Mouse (Mus musculus) liver, embryonic 14.5 days (tissue): ENCODE results near the gene Fzd7. TPM values are rescaled to one million over a fixed set of nuclear protein-coding genes. Genes with fewer than 3 reads are reported as not detected.

Experiments used
- ATAC-seq: fragments of 200-750 bp; cut with Nextera tagmentation; 2 replicates; pipeline ENCODE4 v1.8.0; 2017; ENCODE audit warnings: moderate number of reproducible peaks, mild to moderate bottlenecking, moderate library complexity; ENCODE audit not compliant: insufficient read depth
- DNase-seq, 3 experiments: peaks; one replicate each; pipeline ENCODE4 v3.0.0-alpha.2; 2012 to 2013; ENCODE audit warnings: low read depth in 3 of 3, low spot score in 3 of 3
- H3K27ac ChIP-seq: fragments of 300-500 bp; sonication (generic); 2 replicates; pipeline ENCODE4 v1.5.1; 2014; ENCODE audit warnings: moderate library complexity, mild to moderate bottlenecking, control low read depth, inconsistent platforms
- H3K27me3 ChIP-seq: fragments of 300-500 bp; sonication (generic); 2 replicates; pipeline ENCODE4 v1.6.1; 2014; ENCODE audit warnings: mild to moderate bottlenecking, low read length, moderate library complexity; ENCODE audit not compliant: control insufficient read depth, insufficient read depth
- H3K36me3 ChIP-seq: fragments of 300-500 bp; sonication (generic); replicated peaks from 2 replicates; pipeline ENCODE4 v1.6.1; 2014; ENCODE audit warnings: low read depth; ENCODE audit not compliant: control insufficient read depth, insufficient read depth
- H3K4me1 ChIP-seq, 2 experiments: fragments of 200-500 bp in 1 of 2; fragments of 300-500 bp in 1 of 2; sonication (generic) in 1 of 2; replicated peaks; 2 replicates each; pipeline ENCODE4 v1.6.1; 2012 to 2014; ENCODE audit warnings: antibody characterized with exemption in 1 of 2, inconsistent platforms in 1 of 2, low read length in 1 of 2; ENCODE audit not compliant: control insufficient read depth in 2 of 2, insufficient read depth in 2 of 2
- H3K4me2 ChIP-seq: fragments of 300-500 bp; sonication (generic); 2 replicates; pipeline ENCODE4 v1.6.1; 2014; ENCODE audit warnings: low read depth, mild to moderate bottlenecking, control low read depth, moderate library complexity
- H3K4me3 ChIP-seq, 2 experiments: fragments of 200-500 bp in 1 of 2; fragments of 300-500 bp in 1 of 2; sonication (generic) in 1 of 2; 2 replicates each; pipeline ENCODE4 v1.5.1; 2012 to 2014; ENCODE audit warnings: low read depth in 2 of 2, low read length in 2 of 2, mild to moderate bottlenecking in 2 of 2, control low read depth in 1 of 2, inconsistent platforms in 1 of 2, moderate library complexity in 1 of 2; ENCODE audit not compliant: insufficient read depth in 1 of 2
- H3K9ac ChIP-seq: fragments of 300-500 bp; sonication (generic); replicated peaks from 2 replicates; pipeline ENCODE4 v1.6.1; 2014; ENCODE audit warnings: mild to moderate bottlenecking, control low read depth, moderate library complexity
- H3K9me3 ChIP-seq: fragments of 300-500 bp; sonication (generic); 2 replicates; pipeline ENCODE4 v1.6.1; 2016; ENCODE audit warnings: low read length, mixed read lengths; ENCODE audit not compliant: control insufficient read depth
- CTCF ChIP-seq: IDR thresholded peaks from 2 replicates; pipeline ENCODE4 v1.5.1; 2016; ENCODE audit warnings: antibody characterized with exemption, low read depth, control low read depth
- EP300 ChIP-seq: IDR thresholded peaks from 2 replicates; pipeline ENCODE4 v1.6.1; 2016; ENCODE audit warnings: antibody characterized with exemption, low read depth
- WGBS: fragments of 180-500 bp; shearing (Covaris S2); extraction: QIAGEN DNeasy Blood & Tissue Kit; methylation state at CpG from one replicate; pipeline ENCODE4 v1.1.7; 2014; ENCODE audit not compliant: insufficient replicate concordance; 5-methylcytosine and 5-hydroxymethylcytosine counted together
- polyA plus RNA-seq, 2 experiments: library from polyadenylated mRNA; depleted of rRNA in 1 of 2; stranded (reverse) in 1 of 2; unstranded in 1 of 2; fragments of >200 nt; fragmentation: Nextera tagmentation in 1 of 2; extraction: Ambion mirVana in 1 of 2; gene quantifications; 2 replicates each; pipeline versions ENCODE4 v1.2.1 to v1.2.3; 2012 to 2014

Gene Fzd7
- polyA plus RNA-seq, 2 experiments: 1.3 to 2.4 TPM

DNA sequence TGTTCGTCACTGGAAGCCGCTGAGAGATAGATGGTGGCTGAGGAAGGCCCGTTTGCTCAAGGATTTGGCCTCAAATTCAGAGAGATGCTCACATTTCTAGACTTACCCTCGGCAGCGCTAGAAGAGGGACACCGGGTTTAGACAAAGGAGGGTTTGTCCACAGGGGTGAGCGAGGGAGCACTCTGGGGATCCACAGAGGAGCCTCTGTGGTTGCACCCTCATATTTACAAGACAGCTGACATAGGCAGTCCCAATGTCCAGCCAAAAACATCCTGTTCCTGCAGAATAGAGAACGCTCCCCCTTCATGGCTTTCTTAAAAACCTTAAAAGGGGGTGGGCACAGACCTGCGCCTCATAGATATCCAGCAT, 16.6 kb upstream of the Fzd7 start:
- Histone ChIP-seq H3K27ac (no peak overlapping the region), H3K4me3 (no peak overlapping the region), H3K4me2 (no peak overlapping the region), H3K9me3 (no peaks in the 10 kb centered on the region), H3K4me1 (no peaks in the 10 kb centered on the region), H3K27me3 (no peaks in the 10 kb centered on the region), H3K36me3 (no peaks in the 10 kb centered on the region), H3K9ac (no peak overlapping the region)
- 68% methylated on average over 9 of the region's 9 CpGs for WGBS
- no peak for TF ChIP-seq CTCF
- no peak for TF ChIP-seq EP300
- ATAC-seq (no peak), DNase-seq (no peak)

DNA sequence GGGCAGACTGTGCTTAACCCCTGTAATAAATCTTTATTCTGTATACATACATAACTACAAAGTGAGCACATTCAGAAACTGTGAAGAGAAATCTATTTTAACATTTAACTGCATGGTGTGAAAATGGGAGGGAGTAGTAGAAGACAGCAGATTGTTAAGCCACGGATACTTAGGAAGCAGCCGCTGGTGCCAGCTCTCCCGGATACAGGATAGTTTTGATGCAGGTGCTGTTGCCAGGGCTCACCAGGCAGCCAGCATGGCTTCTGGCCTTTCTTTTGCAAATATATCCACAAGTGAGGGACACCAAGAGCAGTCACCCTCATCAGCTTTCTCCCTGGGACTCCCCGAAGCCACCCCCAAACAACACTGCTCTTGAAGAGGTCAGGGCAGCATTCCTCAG, 13.1 kb upstream of the Fzd7 start:
- no peak overlapping the region for H3K4me2 ChIP-seq
- TF ChIP-seq EP300: no peak
- no peak for TF ChIP-seq CTCF
- no peaks in the 10 kb centered on the region for H3K27me3 ChIP-seq
- no peak overlapping the region for H3K9ac ChIP-seq
- H3K9me3 ChIP-seq: no peaks in the 10 kb centered on the region
- 61% methylated on average over 4 of the region's 4 CpGs for WGBS
- ATAC-seq (no peak), DNase-seq (no peak)
- no peaks in the 10 kb centered on the region for H3K36me3 ChIP-seq
- no peaks in the 10 kb centered on the region; a peak in 1 of 4 replicates for H3K4me1 ChIP-seq
- no peak overlapping the region for H3K4me3 ChIP-seq
- H3K27ac ChIP-seq: no peak overlapping the region

DNA sequence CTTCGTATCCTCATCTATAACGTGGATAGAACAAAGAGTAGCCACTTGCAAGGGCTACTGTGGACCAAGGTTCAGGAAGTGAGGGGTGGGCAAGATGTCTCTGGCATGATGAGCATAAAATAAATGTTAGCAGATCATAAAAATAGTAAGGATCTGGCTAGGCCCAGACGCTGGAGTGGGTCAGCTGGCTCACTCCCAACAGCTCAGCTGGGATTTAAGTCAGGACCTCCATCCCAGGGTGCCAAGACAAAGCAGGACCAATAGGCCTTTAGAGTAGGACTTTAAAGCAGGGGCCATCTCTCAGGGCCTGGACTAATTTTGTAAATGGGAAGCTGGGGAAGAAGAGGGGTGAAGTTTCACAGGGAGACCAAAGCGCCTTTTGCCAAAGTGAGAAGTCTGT, 11.5 kb upstream of the Fzd7 start:
- no peak for DNase-seq
- Histone ChIP-seq H3K27ac (no peak overlapping the region), H3K9me3 (no peaks in the 10 kb centered on the region), H3K4me2 (no peak overlapping the region), H3K27me3 (no peaks in the 10 kb centered on the region), H3K9ac (no peak overlapping the region), H3K4me3 (no peak overlapping the region), H3K4me1 (peaks cover 0 to 3% of the 10 kb centered on the region in 2 experiments; a peak in 2 of 4 replicates), H3K36me3 (no peaks in the 10 kb centered on the region)
- 60% methylated on average over 4 of the region's 4 CpGs for WGBS
- TF ChIP-seq CTCF (no peak), EP300 (no peak)
- no peak for ATAC-seq

DNA sequence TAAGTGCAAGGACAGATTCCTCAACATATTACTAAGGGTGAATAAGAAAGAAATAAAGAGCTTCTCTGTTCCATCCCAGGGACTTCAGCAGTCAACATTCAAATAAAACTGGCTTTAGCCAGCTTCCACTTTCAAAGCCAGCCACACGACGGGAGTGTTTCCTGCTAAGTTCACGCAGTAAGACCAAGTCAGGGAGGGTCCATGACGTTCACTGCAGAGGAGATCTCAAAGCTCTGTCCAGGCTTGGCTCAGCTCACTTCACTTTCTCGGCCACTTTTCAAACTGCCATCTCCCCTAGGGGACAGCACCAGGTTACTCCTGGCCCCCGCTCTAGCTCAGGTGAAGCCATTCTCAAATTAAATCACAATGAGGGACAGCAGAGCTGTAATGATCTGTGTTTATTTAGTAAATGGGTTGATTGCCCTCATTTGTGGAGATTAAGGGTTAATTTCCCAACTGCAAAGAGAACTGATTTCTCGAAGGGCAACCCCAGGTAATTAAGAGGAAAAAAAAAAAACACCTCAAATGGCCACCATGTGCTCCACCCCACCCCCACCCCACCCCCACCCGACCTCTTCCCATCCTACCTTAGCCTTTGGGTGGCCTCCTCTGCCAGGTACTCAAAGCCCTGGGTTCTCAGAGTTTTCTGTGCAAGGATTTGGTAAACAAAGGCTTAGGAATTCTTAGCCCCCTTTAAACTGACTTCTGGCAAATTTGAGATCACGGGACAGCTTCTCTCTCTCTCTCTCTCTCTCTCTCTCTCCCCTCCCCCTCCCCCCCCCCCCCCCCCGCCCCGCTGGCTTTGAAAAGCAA, 9.7 kb upstream of the Fzd7 start:
- Histone ChIP-seq H3K27me3 (no peaks in the 10 kb centered on the region), H3K4me3 (no peak overlapping the region), H3K4me1 (peaks cover 0 to 3% of the 10 kb centered on the region in 2 experiments; a peak in 2 of 4 replicates), H3K4me2 (no peak overlapping the region), H3K9me3 (no peaks in the 10 kb centered on the region), H3K36me3 (no peaks in the 10 kb centered on the region), H3K9ac (no peak overlapping the region), H3K27ac (no peak overlapping the region)
- TF ChIP-seq EP300 (no peak), CTCF (no peak)
- 22% methylated on average over 9 of the region's 11 CpGs for WGBS
- ATAC-seq: no peak
- DNase-seq: no peak

DNA sequence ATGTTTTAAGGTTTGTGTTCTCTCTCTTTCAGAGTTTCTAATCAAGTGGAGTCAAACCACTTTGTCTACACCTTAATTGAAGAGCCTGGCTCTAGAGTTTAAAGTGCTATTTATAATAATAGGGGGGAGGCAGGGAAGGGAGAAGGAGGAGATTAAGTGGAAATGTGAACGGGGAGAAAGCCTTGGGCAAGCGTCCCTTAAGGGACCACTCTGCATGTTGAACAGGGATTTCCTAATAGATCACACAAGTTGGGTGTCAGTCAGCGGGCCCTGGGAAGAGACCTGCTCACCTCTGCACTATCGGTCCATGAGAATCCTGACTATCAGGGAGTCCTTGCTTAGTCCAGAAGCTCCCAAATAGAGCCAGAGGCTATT, 9.1 kb upstream of the Fzd7 start:
- Histone ChIP-seq H3K9ac (no peak overlapping the region), H3K4me3 (no peak overlapping the region), H3K9me3 (no peaks in the 10 kb centered on the region), H3K4me2 (no peak overlapping the region), H3K4me1 (peaks cover 0 to 3% of the 10 kb centered on the region in 2 experiments; a peak in 2 of 4 replicates), H3K27me3 (no peaks in the 10 kb centered on the region), H3K36me3 (no peaks in the 10 kb centered on the region), H3K27ac (no peak overlapping the region)
- no peak for TF ChIP-seq EP300
- no peak for TF ChIP-seq CTCF
- DNase-seq (no peak), ATAC-seq (no peak)
- WGBS: 38% methylated on average over 4 of the region's 4 CpGs
